Mouse (Mus musculus) kidney, postnatal 0 days (tissue): ENCODE results near the gene Cdh10. TPM values are rescaled to one million over a fixed set of nuclear protein-coding genes. Genes with fewer than 3 reads are reported as not detected.

Experiments used
- ATAC-seq: fragments of 200-750 bp; cut with Nextera tagmentation; replicated peaks from 2 replicates; pipeline ENCODE4 v1.8.0; 2017; ENCODE audit warnings: low read depth, moderate number of reproducible peaks, moderate TSS enrichment, moderate library complexity; ENCODE audit not compliant: low FRiP score
- DNase-seq: peaks from one replicate; pipeline ENCODE4 v3.0.0-alpha.2; 2016; ENCODE audit warnings: low spot score
- H3K27ac ChIP-seq: fragments of 300-500 bp; sonication (generic); 2 replicates; pipeline ENCODE4 v1.5.1; 2014; ENCODE audit warnings: mild to moderate bottlenecking
- H3K27me3 ChIP-seq: fragments of 300-500 bp; sonication (generic); 2 replicates; pipeline ENCODE4 v1.6.1; 2014; ENCODE audit warnings: low read length, mixed read lengths; ENCODE audit not compliant: insufficient read depth
- H3K36me3 ChIP-seq: fragments of 300-500 bp; sonication (generic); 2 replicates; pipeline ENCODE4 v1.6.1; 2014; ENCODE audit warnings: low read length, mixed read lengths; ENCODE audit not compliant: insufficient read depth
- H3K4me1 ChIP-seq: fragments of 300-500 bp; sonication (generic); replicated peaks from 2 replicates; pipeline ENCODE4 v1.6.1; 2014; ENCODE audit warnings: antibody characterized with exemption, low read length, mixed read lengths; ENCODE audit not compliant: insufficient read depth
- H3K4me2 ChIP-seq: fragments of 300-500 bp; sonication (generic); 2 replicates; pipeline ENCODE4 v1.6.1; 2014; ENCODE audit warnings: mild to moderate bottlenecking, low read length, moderate library complexity, mixed read lengths
- H3K4me3 ChIP-seq: fragments of 300-500 bp; sonication (generic); replicated peaks from 2 replicates; pipeline ENCODE4 v1.5.1; 2014; ENCODE audit warnings: low read depth, low read length
- H3K9ac ChIP-seq: fragments of 300-500 bp; sonication (generic); 2 replicates; pipeline ENCODE4 v1.6.1; 2014; ENCODE audit warnings: low read depth, low read length
- H3K9me3 ChIP-seq: fragments of 300-500 bp; sonication (generic); replicated peaks from 2 replicates; pipeline ENCODE4 v1.6.1; 2016; ENCODE audit warnings: low read length, inconsistent platforms, mixed read lengths
- CTCF ChIP-seq: IDR thresholded peaks from 2 replicates; pipeline ENCODE4 v1.5.1; 2016; ENCODE audit warnings: antibody characterized with exemption, low read depth, mild to moderate bottlenecking, moderate library complexity
- WGBS: fragments of 180-500 bp; shearing (Covaris S2); extraction: QIAGEN DNeasy Blood & Tissue Kit; methylation state at CpG from one replicate; pipeline ENCODE4 v1.1.7; 2014; 5-methylcytosine and 5-hydroxymethylcytosine counted together
- polyA plus RNA-seq: library from polyadenylated mRNA; unstranded; fragments of >200 nt; fragmentation: Nextera tagmentation; extraction: Ambion mirVana; gene quantifications from 2 replicates; pipeline ENCODE4 v1.2.1, GENCODE M21; 2015

The Cdh10 gene
- polyA plus RNA-seq, 1 experiment from 2014 or later, result 0.34 TPM

DNA sequence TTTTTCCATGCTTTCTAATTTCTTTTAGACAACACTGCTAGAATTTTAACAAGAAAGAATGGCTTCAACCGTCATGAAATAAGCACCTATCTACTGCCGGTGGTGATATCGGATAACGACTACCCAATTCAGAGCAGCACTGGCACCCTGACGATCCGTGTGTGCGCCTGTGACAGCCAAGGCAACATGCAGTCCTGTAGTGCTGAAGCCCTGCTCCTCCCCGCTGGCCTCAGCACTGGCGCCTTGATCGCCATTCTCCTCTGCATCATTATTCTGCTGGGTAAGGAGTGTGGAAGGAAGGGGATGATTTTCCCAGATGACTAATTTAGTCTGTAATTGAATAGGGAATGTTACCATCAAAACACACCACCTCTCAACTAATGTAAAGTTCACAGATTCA, 192.1 kb downstream of the Cdh10 start:
- ATAC-seq (no peak), DNase-seq (no peak)
- H3K9me3 ChIP-seq, result no peaks in the 10 kb centered on the region
- H3K27ac ChIP-seq, result no peak overlapping the region
- no peaks in the 10 kb centered on the region for H3K27me3 ChIP-seq
- 87% methylated on average over 10 of the region's 10 CpGs for WGBS
- H3K4me3 ChIP-seq, result no peak overlapping the region
- no peak overlapping the region for H3K4me2 ChIP-seq
- H3K9ac ChIP-seq, result no peak overlapping the region
- H3K36me3 ChIP-seq, result no peaks in the 10 kb centered on the region
- no peak for TF ChIP-seq CTCF
- no peaks in the 10 kb centered on the region for H3K4me1 ChIP-seq

GRCm38 (mm10) chr15:19032983-19033382, 214.2 kb downstream of the Cdh10 start:
- Histone ChIP-seq H3K27ac (no peak overlapping the region), H3K4me1 (no peaks in the 10 kb centered on the region), H3K9me3 (no peaks in the 10 kb centered on the region), H3K4me3 (no peak overlapping the region), H3K27me3 (no peaks in the 10 kb centered on the region), H3K4me2 (no peak overlapping the region), H3K36me3 (no peaks in the 10 kb centered on the region), H3K9ac (no peak overlapping the region)
- DNase-seq (no peak), ATAC-seq (no peak)
- no peak for TF ChIP-seq CTCF
- WGBS, result 34% methylated on average over 3 of the region's 3 CpGs

DNA sequence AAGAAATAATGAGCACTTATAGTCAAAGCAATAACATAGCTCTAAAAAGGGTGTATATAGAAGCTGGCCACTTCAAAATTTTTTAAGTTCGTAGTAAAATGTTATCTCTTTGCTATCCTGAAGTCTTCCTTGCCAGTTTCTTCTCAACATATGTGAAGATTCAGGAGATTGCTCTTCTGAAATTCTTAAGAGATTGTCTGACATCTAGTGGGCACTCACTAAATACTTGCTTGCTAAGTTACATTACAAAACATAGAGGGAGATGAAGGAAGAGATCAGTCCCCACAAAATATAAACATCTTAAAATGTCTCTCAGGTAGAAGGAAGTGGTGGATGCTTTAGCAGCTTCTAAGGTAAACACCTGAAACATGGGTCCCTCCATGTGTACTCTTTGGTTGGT, 221.3 kb downstream of the Cdh10 start:
- Histone ChIP-seq H3K27ac (no peak overlapping the region), H3K9me3 (no peaks in the 10 kb centered on the region), H3K36me3 (no peaks in the 10 kb centered on the region), H3K4me3 (no peak overlapping the region), H3K4me2 (no peak overlapping the region), H3K9ac (no peak overlapping the region), H3K4me1 (no peaks in the 10 kb centered on the region), H3K27me3 (no peaks in the 10 kb centered on the region)
- ATAC-seq (no peak), DNase-seq (no peak)
- TF ChIP-seq CTCF, result no peak
- WGBS, result 83% methylated on average over 1 of the region's 1 CpGs
